Mouse (Mus musculus): Measurements from ENCODE around the gene Evi5l.

GRCm38 (mm10) chr8:4141721-4142120, 24.6 kb upstream of the Evi5l start:
- no peak for TF ChIP-seq CTCF (IDR thresholded peaks at IDR 0.05; ENCODE audit: low read depth, low read length)
- no peak for TF ChIP-seq POLR2A (IDR thresholded peaks at IDR 0.05; ENCODE audit: borderline replicate concordance, low read depth, low read length)
